Mouse (Mus musculus) erythroblast, adult 5-6 weeks (primary cell): ENCODE results near the gene Defb5. TPM values are rescaled to one million over a fixed set of nuclear protein-coding genes. Genes with fewer than 3 reads are reported as not detected.
"Not testable (repeated sequence)": the region's sequence is repeated elsewhere in the genome, so short reads cannot be mapped to it uniquely, and the experiment has no call there.

Experiments
- ATAC-seq: replicated peaks from 2 replicates; pipeline ENCODE4 v1.8.0; 2016; ENCODE audit warnings: moderate number of reproducible peaks, mild to moderate bottlenecking, moderate TSS enrichment, inconsistent platforms; ENCODE audit not compliant: poor library complexity, low FRiP score, severe bottlenecking
- total RNA-seq, 2 experiments: library from RNA; stranded (forward) in 1 of 2; stranded (reverse) in 1 of 2; fragments of 150-400 nt in 1 of 2; fragments of 200-764, 138-1000 nt in 1 of 2; gene quantifications; 2 replicates each; pipeline versions ENCODE4 v1.2.3 to v1.2.4; 2015 to 2017; ENCODE audit warnings: low replicate concordance in 2 of 2

Defb5 gene
- total RNA-seq (2015; ENCODE audit: low replicate concordance) = not detected in 2 replicates
- total RNA-seq (2017; ENCODE audit: low replicate concordance) = not detected in 2 replicates

- no peak for ATAC-seq
These were observed at the start of gene Defb5 for GRCm38 (mm10) chr8:19247280-19247679. Gene Defb5 (plus strand): TSS chr8:19247580.

DNA sequence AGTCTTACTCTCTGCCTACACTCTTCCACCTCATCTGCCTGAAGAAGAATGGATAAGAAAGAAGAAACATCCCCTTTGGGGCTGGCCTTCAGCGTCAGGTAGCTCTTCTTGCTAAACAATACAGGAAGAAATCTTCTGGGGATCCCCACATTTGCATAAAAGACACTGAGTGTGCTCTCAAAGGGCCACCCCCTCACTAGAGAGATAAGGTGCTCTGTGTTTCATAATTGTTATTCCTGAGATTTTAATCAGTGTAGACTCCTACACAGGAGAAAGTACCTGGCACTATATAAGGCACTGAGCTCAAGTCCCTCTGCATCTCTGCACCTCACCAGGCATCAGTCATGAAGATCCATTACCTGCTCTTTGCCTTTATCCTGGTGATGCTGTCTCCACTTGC is 22.2 kb upstream of the Defb5 start, which contains the start of gene Defb6:
TSS of gene Defb6 (plus strand) at position 318 of the 400 bp plus-strand sequence.
- ATAC-seq = no peak

GRCm38 (mm10) chr8:19238101-19238500 is 9.3 kb upstream of the Defb5 start:
- no peak for ATAC-seq

DNA sequence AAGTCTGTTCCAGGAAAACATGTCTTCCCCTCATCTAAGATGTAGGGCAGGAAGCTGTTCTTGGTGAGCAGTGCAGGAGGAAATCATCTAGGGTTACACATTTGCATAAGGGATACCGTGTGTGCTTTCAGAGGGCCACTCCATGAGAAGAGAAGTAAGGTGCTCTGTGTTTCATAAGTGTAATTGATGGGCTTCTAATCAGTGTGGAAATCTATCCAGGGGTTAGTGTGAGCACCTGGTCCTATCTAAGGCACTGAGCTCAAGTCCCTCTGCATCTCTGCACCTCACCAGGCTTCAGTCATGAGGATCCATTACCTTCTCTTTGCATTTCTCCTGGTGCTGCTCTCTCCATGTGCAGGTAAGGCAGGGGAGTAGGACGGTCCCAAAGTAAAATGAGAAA is 7.8 kb upstream of the Defb5 start, which contains the start of gene Defb46:
TSS of gene Defb46 (plus strand) at position 301 of the 400 bp plus-strand sequence.
- ATAC-seq = no peak

DNA sequence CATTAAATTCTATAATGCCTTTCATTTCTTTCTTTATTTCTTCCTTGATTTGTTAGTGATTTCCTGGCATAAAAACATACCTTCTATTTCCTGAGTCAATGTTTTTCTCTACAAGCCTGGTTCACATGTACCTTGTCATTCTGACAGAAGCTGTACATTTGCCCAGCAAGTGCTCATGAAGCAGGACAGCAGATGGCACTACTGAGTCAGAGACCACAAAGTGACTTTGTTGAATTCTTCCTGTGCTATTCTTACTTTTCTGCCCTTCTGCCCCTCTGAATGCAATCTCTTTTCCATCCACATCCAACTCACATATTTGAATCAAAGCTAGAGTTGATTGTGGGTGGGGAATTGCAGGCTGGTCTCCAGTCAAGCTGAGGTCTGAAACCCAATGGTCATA is 10.8 kb downstream of the Defb5 start:
- ATAC-seq = no peak

DNA sequence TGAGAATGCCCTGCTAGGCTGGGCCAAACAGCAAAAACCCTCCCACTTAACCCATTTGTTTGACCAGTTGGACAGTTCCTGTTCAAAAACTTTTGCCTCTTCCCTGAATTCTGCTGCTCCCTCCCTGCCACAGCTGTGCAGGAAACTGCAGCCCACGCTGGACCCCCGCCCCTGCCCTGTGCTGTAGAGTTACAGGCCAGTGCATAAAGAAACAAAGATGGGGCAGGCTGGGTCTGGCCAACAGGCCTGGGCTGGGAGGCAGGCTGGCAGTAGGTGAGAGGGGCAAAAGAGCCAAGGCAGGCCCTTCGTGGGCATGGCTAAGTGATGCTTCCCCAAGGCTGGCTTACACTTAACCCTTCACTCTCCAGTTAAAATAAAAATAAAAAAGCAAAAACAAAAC is 12.3 kb downstream of the Defb5 start:
- no peak for ATAC-seq

- ATAC-seq = not testable (repeated sequence)
These were observed 45.7 kb downstream of the Defb5 start, which contains the start of gene Defb3 for GRCm38 (mm10) chr8:19293060-19293459. Gene Defb3 (plus strand): TSS chr8:19293360.

DNA sequence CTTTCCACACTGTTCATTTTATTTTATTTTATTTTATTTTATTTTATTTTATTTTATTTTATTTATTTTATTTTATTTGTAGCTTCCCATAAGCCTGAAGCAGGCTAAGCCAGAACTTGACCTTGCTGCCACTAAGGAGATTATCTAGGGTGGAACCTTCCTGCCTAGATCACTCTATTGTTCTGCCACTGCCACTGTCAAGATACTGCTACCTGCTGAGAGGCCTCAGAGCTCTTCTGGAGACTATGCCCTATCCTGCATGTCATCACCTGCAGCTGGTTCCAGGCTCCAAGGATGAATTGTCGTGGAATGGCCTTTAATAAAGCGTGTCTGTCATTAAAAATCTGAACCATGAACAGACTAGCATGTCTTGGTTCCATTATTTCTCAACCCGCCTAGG is 51.0 kb downstream of the Defb5 start:
- not testable (repeated sequence) for ATAC-seq

Other genes starting within 250 kb of the Defb5 start
- gene Defb38, start 221.0 kb upstream of the Defb5 start, total RNA-seq (2015; ENCODE audit: low replicate concordance) = not detected in 2 replicates
- gene Defb38, start 221.0 kb upstream of the Defb5 start, total RNA-seq (2017; ENCODE audit: low replicate concordance) = not detected in 2 replicates
- gene Defb39, start 182.8 kb upstream of the Defb5 start, total RNA-seq (2015; ENCODE audit: low replicate concordance) = not detected in 2 replicates
- not detected in 2 replicates for gene Defb39, start 182.8 kb upstream of the Defb5 start, total RNA-seq (2017; ENCODE audit: low replicate concordance)
- gene Defb12, start 132.7 kb upstream of the Defb5 start, total RNA-seq (2015; ENCODE audit: low replicate concordance) = not detected in 2 replicates
- gene Defb12, start 132.7 kb upstream of the Defb5 start, total RNA-seq (2017; ENCODE audit: low replicate concordance) = not detected in 2 replicates
- gene Defb34, start 123.8 kb upstream of the Defb5 start, total RNA-seq (2015; ENCODE audit: low replicate concordance) = not detected in 2 replicates
- not detected in 2 replicates for gene Defb34, start 123.8 kb upstream of the Defb5 start, total RNA-seq (2017; ENCODE audit: low replicate concordance)
- gene Gm45826, start 106.8 kb upstream of the Defb5 start, total RNA-seq (2015; ENCODE audit: low replicate concordance) = not detected in 2 replicates
- gene Gm45826, start 106.8 kb upstream of the Defb5 start, total RNA-seq (2017; ENCODE audit: low replicate concordance) = not detected in 2 replicates
- not detected in 2 replicates for gene Defb14, start 53.2 kb upstream of the Defb5 start, total RNA-seq (2015; ENCODE audit: low replicate concordance)
- gene Defb14, start 53.2 kb upstream of the Defb5 start, total RNA-seq (2017; ENCODE audit: low replicate concordance) = not detected in 2 replicates
- not detected in 2 replicates for gene Defb4, start 48.9 kb upstream of the Defb5 start, total RNA-seq (2015; ENCODE audit: low replicate concordance)
- gene Defb4, start 48.9 kb upstream of the Defb5 start, total RNA-seq (2017; ENCODE audit: low replicate concordance) = not detected in 2 replicates
- gene Defb6, start 22.1 kb upstream of the Defb5 start, total RNA-seq (2015; ENCODE audit: low replicate concordance) = not detected in 2 replicates
- gene Defb6, start 22.1 kb upstream of the Defb5 start, total RNA-seq (2017; ENCODE audit: low replicate concordance) = not detected in 2 replicates
- gene Defb46, start 7.7 kb upstream of the Defb5 start, total RNA-seq (2015; ENCODE audit: low replicate concordance) = not detected in 2 replicates
- gene Defb46, start 7.7 kb upstream of the Defb5 start, total RNA-seq (2017; ENCODE audit: low replicate concordance) = not detected in 2 replicates
- gene Defb3, start 45.8 kb downstream of the Defb5 start, total RNA-seq (2015; ENCODE audit: low replicate concordance) = not detected in 2 replicates
- not detected in 2 replicates for gene Defb3, start 45.8 kb downstream of the Defb5 start, total RNA-seq (2017; ENCODE audit: low replicate concordance)
- gene Defb8, start 200.0 kb downstream of the Defb5 start, total RNA-seq (2015; ENCODE audit: low replicate concordance) = not detected in 2 replicates
- not detected in 2 replicates for gene Defb8, start 200.0 kb downstream of the Defb5 start, total RNA-seq (2017; ENCODE audit: low replicate concordance)
- gene Defb7, start 247.5 kb downstream of the Defb5 start, total RNA-seq (2015; ENCODE audit: low replicate concordance) = not detected in 2 replicates
- not detected in 2 replicates for gene Defb7, start 247.5 kb downstream of the Defb5 start, total RNA-seq (2017; ENCODE audit: low replicate concordance)